Mouse (Mus musculus): Measurements from ENCODE around the gene Atp9a. TPM values are rescaled to one million over a fixed set of nuclear protein-coding genes. Genes with fewer than 3 reads are reported as not detected.

Atp9a gene
- 56.0 and 59.8 TPM in 2 replicates for polyA plus RNA-seq (2012; rRNA removed)

DNA sequence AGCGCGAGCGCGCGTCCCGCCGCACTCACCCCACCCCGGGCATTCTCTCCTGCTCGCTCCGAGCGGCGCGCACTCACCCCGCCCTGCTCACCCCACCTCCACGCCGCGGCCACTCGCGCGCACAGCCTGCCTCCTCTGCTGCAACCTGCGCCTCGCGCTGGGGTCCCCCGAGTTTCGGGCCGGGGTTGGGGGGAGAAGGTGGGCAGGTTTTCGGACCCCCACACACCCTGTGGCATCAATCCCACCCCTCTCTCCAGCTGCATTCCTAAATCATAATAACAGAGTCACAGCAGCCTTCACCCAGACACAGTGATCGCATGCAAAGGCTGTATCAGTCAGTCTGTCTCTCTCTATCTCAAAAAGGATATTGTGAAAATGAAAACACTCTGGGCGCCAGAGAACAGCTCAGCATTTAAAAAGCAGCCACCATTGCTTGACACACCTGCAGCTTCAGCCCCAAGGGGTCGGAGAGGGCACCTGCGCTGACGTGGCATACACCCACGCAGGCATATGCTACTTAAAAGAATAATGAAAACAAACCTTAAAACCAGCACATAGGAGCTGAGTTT is at the start of gene Atp9a:
Atp9a (minus strand) TSS at position 351 of the 569 bp plus-strand sequence.
- DNase-seq: peak; percentile 58
- Histone ChIP-seq H3K4me3 (ENCODE audit: insufficient read depth, low read depth, low read length) (peak within 1 kb of the TSS; percentile 78), H3K27me3 (replicated peaks; ENCODE audit: control insufficient read depth, insufficient read depth, low read length) (no peaks in the 10 kb centered on the region), H3K36me3 (ENCODE audit: control insufficient read depth, insufficient read depth, low read length) (no peaks in the 10 kb centered on the region), H3K27ac (ENCODE audit: insufficient read depth, low read depth, low read length) (no peak within 1 kb of the TSS), H3K4me1 (ENCODE audit: control insufficient read depth, insufficient read depth, low read length) (peaks cover 3% of the 10 kb centered on the region; the same call in 1 of the 2 replicates)
- 5% methylated on average over 33 of the region's 33 CpGs for WGBS
- no peak for TF ChIP-seq CTCF (conservative IDR thresholded peaks at IDR 0.05; ENCODE audit: insufficient read depth, insufficient read length, low read depth, low read length)
- no peak for TF ChIP-seq POLR2A (IDR thresholded peaks at IDR 0.05; ENCODE audit: low read depth, low read length)

GRCm38 (mm10) chr2:168791115-168791802 is 49.0 kb upstream of the Atp9a start:
- Histone ChIP-seq H3K4me3 (ENCODE audit: insufficient read depth, low read depth, low read length) (no peak overlapping the region), H3K27ac (ENCODE audit: insufficient read depth, low read depth, low read length) (no peak overlapping the region), H3K36me3 (ENCODE audit: control insufficient read depth, insufficient read depth, low read length) (no peaks in the 10 kb centered on the region), H3K27me3 (replicated peaks; ENCODE audit: control insufficient read depth, insufficient read depth, low read length) (no peaks in the 10 kb centered on the region), H3K4me1 (ENCODE audit: control insufficient read depth, insufficient read depth, low read length) (no peaks in the 10 kb centered on the region)
- TF ChIP-seq POLR2A (IDR thresholded peaks at IDR 0.05; ENCODE audit: low read depth, low read length) (no peak), CTCF (conservative IDR thresholded peaks at IDR 0.05; ENCODE audit: insufficient read depth, insufficient read length, low read depth, low read length) (no peak)
- 87% methylated on average over 4 of the region's 4 CpGs for WGBS
- DNase-seq: no peak

DNA sequence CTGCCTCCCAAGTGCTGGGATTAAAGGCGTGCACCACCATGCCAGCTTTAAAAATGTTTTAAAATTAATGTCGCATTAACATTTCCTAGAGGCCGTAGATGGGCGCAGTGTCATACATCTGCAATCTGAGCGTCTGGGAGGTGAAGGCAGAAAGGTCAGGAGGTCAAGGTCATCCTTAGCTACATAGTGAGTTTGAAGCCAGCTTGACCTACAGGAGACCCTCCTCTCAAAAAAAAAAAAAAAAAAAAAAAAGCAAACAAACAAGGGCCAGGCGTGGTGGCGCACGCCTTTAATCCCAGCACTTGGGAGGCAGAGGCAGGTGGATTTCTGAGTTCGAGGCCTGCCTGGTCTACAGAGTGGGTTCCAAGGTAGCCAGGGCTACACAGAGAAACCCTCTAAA is 44.0 kb upstream of the Atp9a start:
- DNase-seq: no peak
- WGBS: 92% methylated on average over 9 of the region's 9 CpGs
- Histone ChIP-seq H3K27ac (ENCODE audit: insufficient read depth, low read depth, low read length) (no peak overlapping the region), H3K4me1 (ENCODE audit: control insufficient read depth, insufficient read depth, low read length) (no peaks in the 10 kb centered on the region), H3K36me3 (ENCODE audit: control insufficient read depth, insufficient read depth, low read length) (no peaks in the 10 kb centered on the region), H3K4me3 (ENCODE audit: insufficient read depth, low read depth, low read length) (no peak overlapping the region), H3K27me3 (replicated peaks; ENCODE audit: control insufficient read depth, insufficient read depth, low read length) (no peaks in the 10 kb centered on the region)
- TF ChIP-seq POLR2A (IDR thresholded peaks at IDR 0.05; ENCODE audit: low read depth, low read length): no peak

GRCm38 (mm10) chr2:168780596-168780995 is 38.4 kb upstream of the Atp9a start:
- Histone ChIP-seq H3K27me3 (replicated peaks; ENCODE audit: control insufficient read depth, insufficient read depth, low read length) (no peaks in the 10 kb centered on the region), H3K36me3 (ENCODE audit: control insufficient read depth, insufficient read depth, low read length) (no peaks in the 10 kb centered on the region), H3K4me1 (ENCODE audit: control insufficient read depth, insufficient read depth, low read length) (no peaks in the 10 kb centered on the region), H3K27ac (ENCODE audit: insufficient read depth, low read depth, low read length) (no peak overlapping the region), H3K4me3 (ENCODE audit: insufficient read depth, low read depth, low read length) (no peak overlapping the region)
- 49% methylated on average over 9 of the region's 9 CpGs for WGBS
- DNase-seq: no peak
- TF ChIP-seq POLR2A (IDR thresholded peaks at IDR 0.05; ENCODE audit: low read depth, low read length) (no peak), CTCF (conservative IDR thresholded peaks at IDR 0.05; ENCODE audit: insufficient read depth, insufficient read length, low read depth, low read length) (no peak)

- Histone ChIP-seq H3K4me3 (ENCODE audit: insufficient read depth, low read depth, low read length) (no peak overlapping the region), H3K4me1 (ENCODE audit: control insufficient read depth, insufficient read depth, low read length) (no peaks in the 10 kb centered on the region), H3K27ac (ENCODE audit: insufficient read depth, low read depth, low read length) (no peak overlapping the region), H3K36me3 (ENCODE audit: control insufficient read depth, insufficient read depth, low read length) (no peaks in the 10 kb centered on the region), H3K27me3 (replicated peaks; ENCODE audit: control insufficient read depth, insufficient read depth, low read length) (no peaks in the 10 kb centered on the region)
- DNase-seq: no peak
- TF ChIP-seq POLR2A (IDR thresholded peaks at IDR 0.05; ENCODE audit: low read depth, low read length) (no peak), CTCF (conservative IDR thresholded peaks at IDR 0.05; ENCODE audit: insufficient read depth, insufficient read length, low read depth, low read length) (no peak)
- 31% methylated on average over 9 of the region's 9 CpGs for WGBS
These were observed 37.8 kb upstream of the Atp9a start for GRCm38 (mm10) chr2:168780024-168780423.

DNA sequence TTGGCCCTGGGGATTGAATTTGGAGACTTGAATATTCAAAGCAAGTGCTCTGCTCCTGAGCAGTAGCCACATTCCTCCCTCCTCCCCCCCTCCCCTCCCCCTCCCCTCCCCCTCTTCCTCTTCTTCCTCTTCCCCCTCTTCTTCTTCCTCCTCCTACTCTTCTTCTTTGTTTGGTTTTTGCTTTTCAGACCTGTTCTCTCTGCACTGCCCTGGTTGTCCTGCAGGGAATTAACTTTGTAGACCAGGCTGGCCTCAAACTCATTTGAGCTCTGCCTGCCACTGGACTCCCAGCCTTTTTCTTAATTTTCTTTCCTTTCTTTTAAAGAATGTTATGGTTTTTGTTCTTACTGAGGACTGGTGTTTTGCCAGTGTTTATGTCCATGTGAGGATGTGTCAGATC is 35.3 kb upstream of the Atp9a start:
- TF ChIP-seq CTCF (conservative IDR thresholded peaks at IDR 0.05; ENCODE audit: insufficient read depth, insufficient read length, low read depth, low read length): no peak
- no peak for TF ChIP-seq POLR2A (IDR thresholded peaks at IDR 0.05; ENCODE audit: low read depth, low read length)
- H3K36me3 ChIP-seq (ENCODE audit: control insufficient read depth, insufficient read depth, low read length): no peaks in the 10 kb centered on the region
- H3K27me3 ChIP-seq (replicated peaks; ENCODE audit: control insufficient read depth, insufficient read depth, low read length): no peaks in the 10 kb centered on the region
- H3K4me1 ChIP-seq (ENCODE audit: control insufficient read depth, insufficient read depth, low read length): no peaks in the 10 kb centered on the region
- DNase-seq: no peak
- H3K27ac ChIP-seq (ENCODE audit: insufficient read depth, low read depth, low read length): no peak overlapping the region
- H3K4me3 ChIP-seq (ENCODE audit: insufficient read depth, low read depth, low read length): no peak overlapping the region

GRCm38 (mm10) chr2:168776238-168776637 is 34.0 kb upstream of the Atp9a start:
- no peaks in the 10 kb centered on the region for H3K4me1 ChIP-seq (ENCODE audit: control insufficient read depth, insufficient read depth, low read length)
- no peak overlapping the region for H3K27ac ChIP-seq (ENCODE audit: insufficient read depth, low read depth, low read length)
- WGBS: 86% methylated on average over 3 of the region's 3 CpGs
- no peak for DNase-seq
- TF ChIP-seq POLR2A (IDR thresholded peaks at IDR 0.05; ENCODE audit: low read depth, low read length) (no peak), CTCF (conservative IDR thresholded peaks at IDR 0.05; ENCODE audit: insufficient read depth, insufficient read length, low read depth, low read length) (no peak)
- no peaks in the 10 kb centered on the region for H3K27me3 ChIP-seq (replicated peaks; ENCODE audit: control insufficient read depth, insufficient read depth, low read length)
- no peaks in the 10 kb centered on the region for H3K36me3 ChIP-seq (ENCODE audit: control insufficient read depth, insufficient read depth, low read length)
- no peak overlapping the region for H3K4me3 ChIP-seq (ENCODE audit: insufficient read depth, low read depth, low read length)
